Mouse (Mus musculus): ENCODE measurements around the gene Zbtb16. TPM values are rescaled to one million over a fixed set of nuclear protein-coding genes. Genes with fewer than 3 reads are reported as not detected.

Zbtb16 gene
- total and polyA plus RNA-seq, 3 experiments, result 0.34 to 3.0 (median 0.90) TPM

DNA sequence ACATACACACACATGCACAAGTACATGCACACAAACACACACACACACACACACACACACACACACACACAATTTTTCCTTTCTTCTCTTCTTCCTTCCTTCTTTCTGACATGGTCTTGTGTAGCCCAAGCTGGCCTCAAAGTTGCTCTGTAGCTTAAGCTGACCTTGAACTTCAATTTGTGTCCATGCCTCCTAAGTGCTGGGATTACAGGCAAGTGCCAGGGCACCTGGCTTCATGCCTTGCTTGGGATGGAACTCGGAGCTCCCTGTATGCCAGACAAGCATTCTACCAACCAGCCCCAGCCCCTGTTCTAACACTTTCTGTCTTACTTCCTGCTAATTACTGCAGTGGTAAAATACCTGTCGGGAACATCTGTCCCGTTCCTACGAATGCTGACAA lies 222.8 kb downstream of the Zbtb16 start:
- Histone ChIP-seq H3K4me2 (ENCODE audit: insufficient read depth, low read depth, poor library complexity, severe bottlenecking) (no peak overlapping the region), H3K27me3 (replicated peaks) (peaks cover 1% of the 10 kb centered on the region), H3K9ac (ENCODE audit: insufficient read depth, low read depth) (no peak overlapping the region), H3K9me3 (replicated peaks; ENCODE audit: low read length) (no peaks in the 10 kb centered on the region), H3K4me3 (replicated peaks in 1 of 3; ENCODE audit: low read depth in 2 of 3, low read length in 2 of 3, poor library complexity in 1 of 3) (no peak overlapping the region), H3K36me3 (replicated peaks in 1 of 2; ENCODE audit: control insufficient read depth in 1 of 2, insufficient read depth in 1 of 2, low read length in 1 of 2) (no peaks in the 10 kb centered on the region), H3K27ac (ENCODE audit: insufficient read depth, low read depth) (no peak overlapping the region), H3K79me2 (replicated peaks; ENCODE audit: control insufficient read depth, extremely low read depth, insufficient read depth, poor library complexity, severe bottlenecking) (no peaks in the 10 kb centered on the region), H3K4me1 (ENCODE audit: control insufficient read depth in 1 of 2, insufficient read depth in 2 of 2) (no peaks in the 10 kb centered on the region)
- no peak for DNase-seq (ENCODE audit: extremely low read depth)
- in situ Hi-C loops (cut with MboI; ENCODE audit: low pct_ligation_motif_present, low pct_unique_long_range_greater_than_20kb, low sequenced_read_pairs) (loop anchor here (10.0 kb wide), 1 partner anchor 358 kb away; no protein-coding TSS in a partner anchor), dilution Hi-C loops (cut with MboI; ENCODE audit: extremely low pct_ligation_motif_present, extremely low pct_unique_long_range_greater_than_20kb, low sequenced_read_pairs) (no loop called here)
- TF ChIP-seq NRF1 (IDR thresholded peaks at IDR 0.05; ENCODE audit: low read depth, low read length) (no peak), MXI1 (IDR thresholded peaks at IDR 0.05; ENCODE audit: low read depth, low read length) (no peak), SMC3 (IDR thresholded peaks at IDR 0.05; ENCODE audit: low read depth, low read length) (no peak), BHLHE40 (IDR thresholded peaks at IDR 0.05; ENCODE audit: low read depth, low read length) (no peak), SIN3A (IDR thresholded peaks at IDR 0.05; ENCODE audit: low read length) (no peak), USF2 (conservative IDR thresholded peaks at IDR 0.05; ENCODE audit: low read depth, low read length) (no peak)

DNA sequence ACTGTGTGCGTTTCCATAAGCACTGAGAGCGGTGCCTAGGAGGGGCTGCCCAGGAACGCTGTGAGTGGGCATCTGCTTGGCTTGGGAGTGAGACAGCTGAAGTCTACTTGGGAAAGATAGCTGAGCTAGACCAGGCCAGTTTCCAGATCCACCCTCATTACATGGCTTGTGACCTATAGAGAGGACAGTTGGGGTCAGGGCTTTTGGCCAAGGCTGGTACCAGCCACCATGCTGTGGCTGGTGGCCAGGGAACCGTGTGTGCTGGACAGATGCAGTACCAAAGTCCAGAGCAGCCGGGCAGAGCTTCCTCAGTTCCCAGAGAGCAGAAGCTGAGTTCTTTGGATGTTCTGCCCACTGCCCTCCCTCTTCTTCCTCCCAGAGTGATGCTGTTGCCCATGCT lies 223.5 kb downstream of the Zbtb16 start:
- no peak for DNase-seq (ENCODE audit: extremely low read depth)
- Histone ChIP-seq H3K4me1 (ENCODE audit: control insufficient read depth in 1 of 2, insufficient read depth in 2 of 2) (no peaks in the 10 kb centered on the region), H3K79me2 (replicated peaks; ENCODE audit: control insufficient read depth, extremely low read depth, insufficient read depth, poor library complexity, severe bottlenecking) (no peaks in the 10 kb centered on the region), H3K4me2 (ENCODE audit: insufficient read depth, low read depth, poor library complexity, severe bottlenecking) (no peak overlapping the region), H3K9me3 (replicated peaks; ENCODE audit: low read length) (no peaks in the 10 kb centered on the region), H3K36me3 (replicated peaks in 1 of 2; ENCODE audit: control insufficient read depth in 1 of 2, insufficient read depth in 1 of 2, low read length in 1 of 2) (no peaks in the 10 kb centered on the region), H3K4me3 (replicated peaks in 1 of 3; ENCODE audit: low read depth in 2 of 3, low read length in 2 of 3, poor library complexity in 1 of 3) (no peak overlapping the region), H3K9ac (ENCODE audit: insufficient read depth, low read depth) (no peak overlapping the region), H3K27me3 (replicated peaks) (peaks cover 1% of the 10 kb centered on the region), H3K27ac (ENCODE audit: insufficient read depth, low read depth) (no peak overlapping the region)
- dilution Hi-C loops (cut with MboI; ENCODE audit: extremely low pct_ligation_motif_present, extremely low pct_unique_long_range_greater_than_20kb, low sequenced_read_pairs) (no loop called here), in situ Hi-C loops (cut with MboI; ENCODE audit: low pct_ligation_motif_present, low pct_unique_long_range_greater_than_20kb, low sequenced_read_pairs) (loop anchor here (10.0 kb wide), 1 partner anchor 358 kb away; no protein-coding TSS in a partner anchor)
- TF ChIP-seq MEF2A (IDR thresholded peaks at IDR 0.05; ENCODE audit: borderline replicate concordance, low read depth, low read length), result no peak
- TF ChIP-seq PAX5 (IDR thresholded peaks at IDR 0.05; ENCODE audit: low read length), result no peak
- no peak for TF ChIP-seq BHLHE40 (IDR thresholded peaks at IDR 0.05; ENCODE audit: low read depth, low read length)

DNA sequence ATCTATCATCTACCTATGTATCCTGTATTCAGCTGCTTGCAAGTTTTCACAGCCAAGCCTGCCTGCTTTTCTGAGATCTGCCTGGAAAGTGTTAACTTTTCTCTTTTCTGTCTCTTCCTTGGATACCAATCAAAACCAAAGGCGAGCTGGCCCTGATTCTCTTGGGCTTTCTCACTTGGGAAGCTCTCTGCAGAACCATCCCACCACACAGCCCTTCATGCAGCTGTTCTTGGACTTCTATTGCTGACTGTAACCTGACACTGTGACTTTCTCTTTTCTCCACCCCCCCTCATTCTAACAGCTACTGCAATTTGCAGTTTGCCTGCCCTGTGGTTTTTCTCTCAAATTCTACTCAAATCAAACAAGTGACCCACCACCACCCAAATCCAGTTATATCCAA lies 225.0 kb downstream of the Zbtb16 start:
- Histone ChIP-seq H3K4me1 (ENCODE audit: control insufficient read depth in 1 of 2, insufficient read depth in 2 of 2) (no peaks in the 10 kb centered on the region), H3K27me3 (replicated peaks) (peaks cover 1% of the 10 kb centered on the region), H3K79me2 (replicated peaks; ENCODE audit: control insufficient read depth, extremely low read depth, insufficient read depth, poor library complexity, severe bottlenecking) (no peaks in the 10 kb centered on the region), H3K9ac (ENCODE audit: insufficient read depth, low read depth) (no peak overlapping the region), H3K36me3 (replicated peaks in 1 of 2; ENCODE audit: control insufficient read depth in 1 of 2, insufficient read depth in 1 of 2, low read length in 1 of 2) (no peaks in the 10 kb centered on the region), H3K9me3 (replicated peaks; ENCODE audit: low read length) (no peaks in the 10 kb centered on the region), H3K27ac (ENCODE audit: insufficient read depth, low read depth) (no peak overlapping the region), H3K4me3 (replicated peaks in 1 of 3; ENCODE audit: low read depth in 2 of 3, low read length in 2 of 3, poor library complexity in 1 of 3) (no peak overlapping the region), H3K4me2 (ENCODE audit: insufficient read depth, low read depth, poor library complexity, severe bottlenecking) (no peak overlapping the region)
- no peak for DNase-seq (ENCODE audit: extremely low read depth)
- TF ChIP-seq CHD2 (IDR thresholded peaks at IDR 0.05; ENCODE audit: low read length) (no peak), MXI1 (IDR thresholded peaks at IDR 0.05; ENCODE audit: low read depth, low read length) (no peak), SMC3 (IDR thresholded peaks at IDR 0.05; ENCODE audit: low read depth, low read length) (no peak), POLR2AphosphoS2 (IDR thresholded peaks at IDR 0.05; ENCODE audit: low read depth, low read length) (no peak), ETS1 (conservative IDR thresholded peaks at IDR 0.05; ENCODE audit: low read depth, low read length) (no peak), JUN (IDR thresholded peaks at IDR 0.05; ENCODE audit: insufficient read depth, low read depth, low read length) (no peak), RCOR1 (conservative IDR thresholded peaks at IDR 0.05; ENCODE audit: low read depth, low read length) (no peak)
- in situ Hi-C loops (cut with MboI; ENCODE audit: low pct_ligation_motif_present, low pct_unique_long_range_greater_than_20kb, low sequenced_read_pairs), result loop anchor here (10.0 kb wide), 1 partner anchor 356 kb away; no protein-coding TSS in a partner anchor
- dilution Hi-C loops (cut with MboI; ENCODE audit: extremely low pct_ligation_motif_present, extremely low pct_unique_long_range_greater_than_20kb, low sequenced_read_pairs), result no loop called here
